Mouse (Mus musculus): ENCODE data around the gene Syngr2. TPM values are rescaled to one million over a fixed set of nuclear protein-coding genes. Genes with fewer than 3 reads are reported as not detected.

The Syngr2 gene
- polyA plus RNA-seq, 2 experiments: 41.4 to 75.8 TPM

DNA sequence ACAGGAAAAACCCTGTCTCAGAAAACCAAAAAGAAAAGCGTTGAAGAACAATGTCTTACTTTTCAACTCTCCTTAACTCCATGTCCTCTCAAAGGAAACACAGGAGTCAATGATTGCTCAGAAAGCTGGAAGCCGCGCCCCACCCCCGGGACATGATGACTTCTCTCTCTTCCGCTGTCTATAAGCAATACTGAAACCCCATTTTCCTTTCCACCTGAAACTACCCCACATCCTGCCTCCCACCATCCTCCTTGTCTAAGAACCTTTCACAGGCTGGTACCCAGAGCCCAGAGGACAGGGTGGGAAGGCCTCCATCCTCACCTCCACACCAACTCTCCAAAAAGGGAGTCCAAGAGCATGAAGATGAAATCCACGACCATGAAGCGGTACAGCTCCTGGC, 37.1 kb upstream of the Syngr2 start:
- H3K9me3 ChIP-seq (ENCODE audit: control insufficient read depth, low read length): no peaks in the 10 kb centered on the region
- no peaks in the 10 kb centered on the region for H3K27me3 ChIP-seq (ENCODE audit: control insufficient read depth, insufficient read depth, low read length)
- TF ChIP-seq POLR2A (IDR thresholded peaks at IDR 0.05; ENCODE audit: borderline replicate concordance, extremely low read depth, insufficient read depth, insufficient read length): no peak
- no peak overlapping the region for H3K4me3 ChIP-seq (replicated peaks; ENCODE audit: low read length)
- no peaks in the 10 kb centered on the region for H3K4me1 ChIP-seq (ENCODE audit: control insufficient read depth, insufficient read depth, low read length)
- no peak overlapping the region for H3K4me2 ChIP-seq (replicated peaks; ENCODE audit: low read depth, low read length, severe bottlenecking)
- no peak for ATAC-seq (ENCODE audit: low FRiP score, low read depth)
- no peak overlapping the region for H3K9ac ChIP-seq (ENCODE audit: low read depth, low read length, severe bottlenecking)
- H3K27ac ChIP-seq (replicated peaks; ENCODE audit: low read depth, low read length): no peak overlapping the region
- peaks cover 28% of the 10 kb centered on the region for H3K36me3 ChIP-seq (ENCODE audit: control insufficient read depth, insufficient read depth, low read length)
- WGBS: 93% methylated on average over 7 of the region's 7 CpGs
- DNase-seq (ENCODE audit: low spot score): no peak

DNA sequence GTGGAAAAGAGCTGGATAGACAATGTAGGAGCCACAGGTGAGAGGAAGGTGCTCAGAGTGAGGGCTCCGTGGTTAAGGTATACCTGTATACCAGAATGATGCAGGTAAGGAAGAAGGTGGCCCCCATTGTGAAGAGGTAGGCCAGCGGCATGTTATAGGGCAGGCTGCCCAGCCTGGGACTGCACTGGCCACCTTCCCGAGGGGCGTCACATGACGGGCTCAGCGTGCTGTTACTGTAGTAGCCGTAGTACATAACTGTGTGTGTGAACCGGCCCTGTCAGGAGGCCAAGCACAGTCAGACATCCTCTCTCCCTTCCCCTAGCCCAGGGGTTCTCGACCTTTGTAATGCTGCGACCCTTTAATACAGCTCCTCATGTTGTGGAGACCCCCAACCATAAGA, 34.5 kb upstream of the Syngr2 start:
- ATAC-seq (ENCODE audit: low FRiP score, low read depth): no peak
- peaks cover 36% of the 10 kb centered on the region for H3K36me3 ChIP-seq (ENCODE audit: control insufficient read depth, insufficient read depth, low read length)

DNA sequence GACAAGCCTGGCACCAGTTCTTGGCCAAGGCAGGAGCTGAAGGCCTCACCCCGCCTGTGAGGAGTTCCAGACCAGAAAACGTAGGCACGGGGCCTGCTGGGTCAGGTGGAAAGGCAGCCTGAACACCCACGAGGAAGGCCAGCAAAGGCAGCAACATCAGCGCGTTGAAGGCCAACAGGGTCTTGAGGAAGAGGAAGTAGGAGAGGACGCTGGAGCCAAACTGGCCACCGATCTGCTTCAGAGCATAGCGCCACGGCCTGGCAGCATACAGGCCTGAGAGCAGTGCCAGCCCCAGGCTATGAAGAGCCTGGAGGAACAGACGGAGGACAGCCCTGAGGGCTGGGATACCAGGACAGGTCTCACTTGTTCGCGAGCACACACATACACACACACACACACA, 33.9 kb upstream of the Syngr2 start:
- Histone ChIP-seq H3K27me3 (ENCODE audit: control insufficient read depth, insufficient read depth, low read length) (no peaks in the 10 kb centered on the region), H3K4me1 (ENCODE audit: control insufficient read depth, insufficient read depth, low read length) (peaks cover 17% of the 10 kb centered on the region), H3K9me3 (ENCODE audit: control insufficient read depth, low read length) (no peaks in the 10 kb centered on the region), H3K9ac (ENCODE audit: low read depth, low read length, severe bottlenecking) (no peak overlapping the region), H3K4me3 (replicated peaks; ENCODE audit: low read length) (no peak overlapping the region), H3K4me2 (replicated peaks; ENCODE audit: low read depth, low read length, severe bottlenecking) (no peak overlapping the region), H3K36me3 (ENCODE audit: control insufficient read depth, insufficient read depth, low read length) (peaks cover 32% of the 10 kb centered on the region), H3K27ac (replicated peaks; ENCODE audit: low read depth, low read length) (no peak overlapping the region)
- DNase-seq (ENCODE audit: low spot score) (no peak), ATAC-seq (ENCODE audit: low FRiP score, low read depth) (no peak)
- TF ChIP-seq POLR2A (IDR thresholded peaks at IDR 0.05; ENCODE audit: borderline replicate concordance, extremely low read depth, insufficient read depth, insufficient read length): no peak
- WGBS: 83% methylated on average over 8 of the region's 13 CpGs

More for the DNA sequence above, 34.5 kb upstream of the Syngr2 start:
- 89% methylated on average over 10 of the region's 10 CpGs for WGBS
- DNase-seq (ENCODE audit: low spot score): no peak
- no peak for TF ChIP-seq POLR2A (IDR thresholded peaks at IDR 0.05; ENCODE audit: borderline replicate concordance, extremely low read depth, insufficient read depth, insufficient read length)
- no peak overlapping the region for H3K4me2 ChIP-seq (replicated peaks; ENCODE audit: low read depth, low read length, severe bottlenecking)
- no peaks in the 10 kb centered on the region for H3K9me3 ChIP-seq (ENCODE audit: control insufficient read depth, low read length)
- no peak overlapping the region for H3K4me3 ChIP-seq (replicated peaks; ENCODE audit: low read length)
- H3K9ac ChIP-seq (ENCODE audit: low read depth, low read length, severe bottlenecking): no peak overlapping the region
- H3K27ac ChIP-seq (replicated peaks; ENCODE audit: low read depth, low read length): no peak overlapping the region
- peaks cover 13% of the 10 kb centered on the region for H3K4me1 ChIP-seq (ENCODE audit: control insufficient read depth, insufficient read depth, low read length)
- H3K27me3 ChIP-seq (ENCODE audit: control insufficient read depth, insufficient read depth, low read length): no peaks in the 10 kb centered on the region

DNA sequence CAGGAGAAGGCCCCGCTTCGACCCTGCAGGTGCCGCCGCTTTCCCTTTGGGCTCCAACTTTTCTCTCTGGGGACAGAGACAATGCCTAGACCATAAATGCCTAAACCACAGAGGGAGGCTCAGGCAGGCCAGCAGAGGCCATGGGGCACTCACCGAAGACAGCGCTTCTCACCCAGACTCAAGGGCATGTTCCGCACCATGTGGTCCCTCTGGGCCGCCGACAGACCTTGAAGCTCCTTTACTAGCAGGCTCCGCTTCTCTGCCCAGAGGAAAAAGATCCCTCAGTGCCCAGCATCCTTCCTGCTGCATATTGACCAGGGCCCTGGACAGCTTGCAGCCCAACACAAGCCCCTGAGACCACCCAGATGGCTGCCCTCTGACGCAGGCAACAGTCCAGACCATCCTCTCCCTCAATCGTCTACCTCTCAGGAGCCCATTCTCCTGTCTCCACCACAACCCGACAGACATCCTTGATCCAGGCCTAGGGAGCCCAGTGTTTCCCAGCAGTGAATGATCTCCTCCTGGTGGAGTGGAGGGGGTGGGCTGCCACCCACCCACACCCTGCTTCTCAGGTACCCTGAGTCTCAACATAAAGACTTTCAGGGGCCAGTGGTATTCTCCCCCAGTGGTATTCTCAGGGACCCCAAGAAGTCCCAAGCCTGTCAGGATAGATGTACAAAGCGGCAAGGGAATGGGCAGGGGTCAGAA, 33.2 kb upstream of the Syngr2 start:
- Histone ChIP-seq H3K27ac (replicated peaks; ENCODE audit: low read depth, low read length) (no peak overlapping the region), H3K4me2 (replicated peaks; ENCODE audit: low read depth, low read length, severe bottlenecking) (no peak overlapping the region), H3K36me3 (ENCODE audit: control insufficient read depth, insufficient read depth, low read length) (peaks cover 30% of the 10 kb centered on the region), H3K9me3 (ENCODE audit: control insufficient read depth, low read length) (no peaks in the 10 kb centered on the region), H3K4me3 (replicated peaks; ENCODE audit: low read length) (no peak overlapping the region), H3K27me3 (ENCODE audit: control insufficient read depth, insufficient read depth, low read length) (no peaks in the 10 kb centered on the region), H3K9ac (ENCODE audit: low read depth, low read length, severe bottlenecking) (no peak overlapping the region), H3K4me1 (ENCODE audit: control insufficient read depth, insufficient read depth, low read length) (peaks cover 24% of the 10 kb centered on the region)
- TF ChIP-seq POLR2A (IDR thresholded peaks at IDR 0.05; ENCODE audit: borderline replicate concordance, extremely low read depth, insufficient read depth, insufficient read length): no peak
- DNase-seq (ENCODE audit: low spot score) (no peak), ATAC-seq (ENCODE audit: low FRiP score, low read depth) (no peak)
- WGBS: 84% methylated on average over 14 of the region's 14 CpGs

DNA sequence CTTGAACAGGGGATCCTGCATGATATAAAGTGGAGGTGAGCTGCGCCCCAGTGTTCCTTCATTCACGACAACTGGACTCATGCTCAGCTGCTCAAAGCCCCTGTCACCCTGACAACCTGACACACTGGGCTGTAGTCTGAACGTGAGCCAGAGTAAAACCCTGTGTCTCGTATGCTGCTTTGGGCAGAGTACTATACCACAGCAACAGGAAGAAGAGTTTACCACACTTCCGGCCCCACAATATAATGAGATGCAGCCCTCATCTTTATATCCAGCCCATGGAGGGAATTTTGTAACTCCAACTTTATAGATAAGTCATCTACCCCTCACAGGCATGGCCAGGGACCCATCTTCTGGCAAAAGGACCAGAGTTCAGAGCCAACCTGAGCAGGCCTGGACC, 32.4 kb upstream of the Syngr2 start:
- 84% methylated on average over 5 of the region's 5 CpGs for WGBS
- Histone ChIP-seq H3K27me3 (ENCODE audit: control insufficient read depth, insufficient read depth, low read length) (no peaks in the 10 kb centered on the region), H3K9me3 (ENCODE audit: control insufficient read depth, low read length) (no peaks in the 10 kb centered on the region), H3K27ac (replicated peaks; ENCODE audit: low read depth, low read length) (no peak overlapping the region), H3K9ac (ENCODE audit: low read depth, low read length, severe bottlenecking) (no peak overlapping the region), H3K4me3 (replicated peaks; ENCODE audit: low read length) (no peak overlapping the region), H3K4me1 (ENCODE audit: control insufficient read depth, insufficient read depth, low read length) (peaks cover 25% of the 10 kb centered on the region), H3K36me3 (ENCODE audit: control insufficient read depth, insufficient read depth, low read length) (peaks cover 26% of the 10 kb centered on the region), H3K4me2 (replicated peaks; ENCODE audit: low read depth, low read length, severe bottlenecking) (no peak overlapping the region)
- DNase-seq (ENCODE audit: low spot score): no peak
- ATAC-seq (ENCODE audit: low FRiP score, low read depth): no peak
- no peak for TF ChIP-seq POLR2A (IDR thresholded peaks at IDR 0.05; ENCODE audit: borderline replicate concordance, extremely low read depth, insufficient read depth, insufficient read length)
